Mouse (Mus musculus) spleen, adult 10 weeks (tissue): Measurements from ENCODE around the gene Birc5. TPM values are rescaled to one million over a fixed set of nuclear protein-coding genes. Genes with fewer than 3 reads are reported as not detected.

ENCODE experiments used
- polyA plus RNA-seq: library from polyadenylated mRNA; stranded (reverse); fragments of 350-450 nt; fragmentation: Illumina TruSeq; extraction: RNeasy Lipid Tissue Mini Kit (QIAGEN cat#74804); gene quantifications from one replicate; pipeline ENCODE4 v1.2.3, GENCODE M21; 2015; ENCODE audit warnings: low replicate concordance; ENCODE audit not compliant: insufficient read depth

Birc5 gene
- polyA plus RNA-seq = 45.7 TPM

DNA sequence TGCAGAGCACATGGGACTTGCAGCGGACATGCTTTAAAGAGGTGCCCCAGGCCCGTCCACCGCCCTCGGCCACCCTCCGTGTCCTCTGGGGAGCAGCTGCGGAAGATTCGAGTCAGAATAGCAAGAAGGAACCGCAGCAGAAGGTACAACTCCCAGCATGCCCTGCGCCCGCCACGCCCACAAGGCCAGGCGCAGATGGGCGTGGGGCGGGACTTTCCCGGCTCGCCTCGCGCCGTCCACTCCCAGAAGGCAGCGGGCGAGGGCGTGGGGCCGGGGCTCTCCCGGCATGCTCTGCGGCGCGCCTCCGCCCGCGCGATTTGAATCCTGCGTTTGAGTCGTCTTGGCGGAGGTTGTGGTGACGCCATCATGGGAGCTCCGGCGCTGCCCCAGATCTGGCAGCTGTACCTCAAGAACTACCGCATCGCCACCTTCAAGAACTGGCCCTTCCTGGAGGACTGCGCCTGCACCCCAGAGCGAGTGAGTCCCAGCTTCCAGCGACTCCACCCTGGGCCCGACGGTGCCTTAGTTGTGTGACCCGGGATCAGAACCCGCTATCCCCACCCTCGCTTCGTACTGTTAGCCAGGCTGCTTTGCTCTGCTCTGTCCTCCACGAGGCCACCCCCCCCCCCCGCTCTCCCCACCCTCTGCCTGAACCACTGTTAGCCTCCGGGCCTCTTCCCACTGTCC lies at the start of gene Birc5:
Gene Birc5 (plus strand): TSS at position 267 of the 687 bp plus-strand sequence.

DNA sequence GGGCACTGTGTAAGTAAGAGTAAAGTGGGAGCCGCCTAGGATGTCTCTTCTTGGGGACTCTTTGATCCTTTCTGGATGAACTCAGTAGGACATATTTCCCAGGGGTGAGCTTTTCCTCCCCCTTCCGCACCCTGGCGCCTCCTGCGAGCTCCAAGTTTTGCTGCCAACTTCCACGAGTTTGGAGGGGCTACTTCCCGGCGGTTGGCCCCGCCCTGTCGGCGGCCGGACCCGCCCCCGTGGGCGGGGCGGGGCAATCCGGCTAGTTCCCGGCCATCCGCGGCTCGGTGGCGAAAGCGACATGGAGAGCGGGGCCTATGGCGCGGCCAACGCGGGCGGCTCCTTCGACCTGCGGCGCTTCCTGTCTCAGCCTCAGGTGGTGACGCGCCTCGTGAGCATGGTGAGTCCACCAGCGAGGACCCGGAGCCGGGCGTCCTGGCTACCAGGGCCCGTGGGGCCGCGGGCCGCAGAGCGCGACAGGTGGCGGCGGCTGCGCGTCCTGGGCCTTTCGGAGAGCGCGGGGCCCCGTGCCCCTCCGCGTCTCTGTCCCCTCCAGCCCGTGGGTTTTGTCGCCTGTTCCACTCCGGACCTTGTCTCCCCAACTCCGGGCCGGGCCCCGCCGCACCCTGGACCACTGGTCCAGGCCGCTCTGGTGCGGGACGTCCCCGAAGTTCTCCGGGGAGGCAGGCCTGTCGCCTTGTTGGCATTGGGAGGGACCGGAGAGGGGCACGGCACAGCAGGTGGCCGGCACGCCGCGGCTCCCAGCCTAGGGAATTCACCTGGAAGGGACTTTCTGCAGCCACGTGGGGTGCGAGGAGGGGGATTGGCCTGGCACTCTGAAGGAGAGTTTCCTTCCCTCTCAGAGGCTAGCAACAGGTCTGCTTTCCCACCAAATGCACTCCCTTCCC lies 39.4 kb upstream of the Birc5 start, which contains the start of the genes Gm20708 and Syngr2:
Gene Gm20708 (plus strand): TSS at position 262 of the 905 bp plus-strand sequence.
Gene Syngr2 (plus strand): TSS at position 262 of the 905 bp plus-strand sequence.

DNA sequence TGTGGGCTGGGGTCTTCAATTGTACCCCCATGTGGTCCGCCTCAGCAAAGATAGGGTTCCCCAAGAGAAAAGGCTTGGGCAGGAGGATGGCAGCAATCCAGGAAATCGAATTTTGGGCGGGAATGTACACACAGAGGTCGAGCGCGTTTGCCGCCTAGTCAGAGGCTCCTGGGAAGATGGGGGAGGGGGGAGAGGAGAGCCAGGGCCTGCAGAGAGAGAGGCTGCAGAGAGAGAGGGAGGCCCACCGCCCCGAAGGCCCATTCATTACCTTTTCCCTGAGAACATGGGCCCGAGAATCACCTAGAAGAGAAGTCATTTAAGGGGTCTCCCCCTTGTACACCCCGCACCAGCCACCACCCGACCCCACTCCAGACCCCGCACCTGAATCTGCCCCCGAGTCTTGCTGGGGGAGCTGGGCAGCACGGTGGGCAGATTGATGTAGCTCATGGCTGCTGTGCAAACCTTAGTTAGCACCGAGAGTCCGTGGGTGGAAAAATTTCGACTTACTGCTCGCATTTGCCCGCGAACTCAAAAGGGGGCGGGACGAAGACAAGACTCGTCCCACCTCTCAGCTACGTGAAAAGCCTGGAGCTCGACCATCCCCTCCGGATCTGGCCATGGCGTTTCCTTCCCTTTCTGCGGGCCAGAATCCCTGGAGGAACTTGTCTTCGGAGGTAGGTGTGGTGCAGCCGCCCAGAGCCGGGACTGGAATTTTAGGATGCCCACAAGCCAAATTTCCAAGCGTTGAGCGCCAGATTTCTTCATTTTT lies 23.5 kb upstream of the Birc5 start, which contains the start of the genes Afmid and Tk1:
Gene Afmid (plus strand): TSS at position 592 of the 769 bp plus-strand sequence.
Gene Tk1 (minus strand): TSS at position 760 of the 769 bp plus-strand sequence.

DNA sequence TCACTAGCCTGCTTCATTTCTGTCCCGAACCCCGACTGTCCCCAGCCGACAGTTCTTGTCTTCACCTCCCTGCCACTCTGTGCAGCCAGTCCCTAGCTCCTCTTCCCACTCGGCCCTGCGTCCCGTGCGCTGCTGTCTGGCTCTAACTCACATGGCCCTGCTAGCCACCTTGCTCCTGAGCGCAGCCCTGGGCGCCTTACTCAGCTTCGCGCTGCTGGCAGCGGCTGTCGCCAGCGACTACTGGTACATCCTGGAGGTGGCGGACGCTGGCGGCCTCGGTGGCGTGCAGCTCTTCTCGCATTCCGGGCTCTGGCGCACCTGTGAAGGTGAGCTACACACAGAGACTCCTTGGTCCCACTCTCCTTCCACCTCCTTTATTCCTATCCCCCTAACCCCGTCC lies 11.6 kb downstream of the Birc5 start, which contains the start of gene Tmem235:
Gene Tmem235 (plus strand): TSS at position 152 of the 400 bp plus-strand sequence.

DNA sequence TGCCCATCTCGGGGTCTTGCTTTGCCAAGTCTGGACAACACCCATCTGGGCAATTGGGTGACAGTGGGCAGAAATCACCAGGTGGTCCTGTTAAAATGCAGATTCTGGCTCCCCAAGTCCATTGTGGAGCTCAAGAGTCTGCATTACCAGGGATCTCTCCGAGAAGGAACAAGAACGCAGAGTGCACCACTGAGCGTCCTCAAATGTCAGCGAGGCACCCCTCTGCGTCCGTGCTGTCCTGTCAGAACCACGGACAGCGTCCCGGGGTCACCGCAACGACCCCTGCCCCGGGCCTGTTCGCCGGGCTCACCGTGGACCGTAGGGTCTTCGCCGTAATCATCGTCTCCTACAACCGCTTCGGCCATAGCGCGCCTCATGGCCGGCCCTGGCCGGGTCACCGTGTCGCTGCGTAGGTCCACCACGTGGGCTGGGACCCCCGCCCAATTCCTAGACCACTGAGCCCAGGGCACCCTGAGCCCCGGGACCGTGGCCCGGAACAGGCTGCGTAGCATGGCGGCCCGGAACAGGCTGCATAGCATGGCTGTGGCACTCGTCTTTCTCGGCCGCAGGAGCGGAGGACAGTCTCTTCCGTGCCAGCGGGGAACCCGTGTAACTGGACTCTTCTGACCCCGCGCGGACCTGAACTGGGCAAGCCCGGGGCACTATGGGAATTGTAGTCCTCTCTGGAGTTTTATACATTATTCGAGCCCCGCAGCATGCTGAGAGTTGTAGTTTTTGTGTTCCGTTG lies 24.0 kb downstream of the Birc5 start, which contains the start of gene Tha1:
Gene Tha1 (minus strand): TSS at position 621 of the 748 bp plus-strand sequence.

Other genes starting within 250 kb of the Birc5 start
- gene Tnrc6c, start 195.0 kb upstream of the Birc5 start, polyA plus RNA-seq = 26.1 TPM
- 9.9 TPM for gene Tmc8, start 67.2 kb upstream of the Birc5 start, polyA plus RNA-seq
- 66.0 TPM for gene Tmc6, start 67.1 kb upstream of the Birc5 start, polyA plus RNA-seq
- gene 6030468B19Rik, start 51.6 kb upstream of the Birc5 start, polyA plus RNA-seq = 0.77 TPM
- gene Gm20708, start 39.6 kb upstream of the Birc5 start, polyA plus RNA-seq = 9.4 TPM
- 92.3 TPM for gene Syngr2, start 39.6 kb upstream of the Birc5 start, polyA plus RNA-seq
- 18.5 TPM for gene Afmid, start 23.3 kb upstream of the Birc5 start, polyA plus RNA-seq
- gene Tk1, start 23.2 kb upstream of the Birc5 start, polyA plus RNA-seq = 27.2 TPM
- not detected for gene Tmem235, start 11.5 kb downstream of the Birc5 start, polyA plus RNA-seq
- 3.8 TPM for gene Tha1, start 24.2 kb downstream of the Birc5 start, polyA plus RNA-seq
- 8.3 TPM for gene Socs3, start 120.8 kb downstream of the Birc5 start, polyA plus RNA-seq
- gene Pgs1, start 137.0 kb downstream of the Birc5 start, polyA plus RNA-seq = 21.2 TPM